Mouse (Mus musculus): ENCODE results near the gene Pla2g2e.
"Not testable (repeated sequence)": the region's sequence is repeated elsewhere in the genome, so short reads cannot be mapped to it uniquely, and the experiment has no call there.

The Pla2g2e gene

GRCm38 (mm10) chr4:138884261-138884660 is 6.5 kb downstream of the Pla2g2e start:
- DNase-seq: peak; percentile 60 to 70

DNA sequence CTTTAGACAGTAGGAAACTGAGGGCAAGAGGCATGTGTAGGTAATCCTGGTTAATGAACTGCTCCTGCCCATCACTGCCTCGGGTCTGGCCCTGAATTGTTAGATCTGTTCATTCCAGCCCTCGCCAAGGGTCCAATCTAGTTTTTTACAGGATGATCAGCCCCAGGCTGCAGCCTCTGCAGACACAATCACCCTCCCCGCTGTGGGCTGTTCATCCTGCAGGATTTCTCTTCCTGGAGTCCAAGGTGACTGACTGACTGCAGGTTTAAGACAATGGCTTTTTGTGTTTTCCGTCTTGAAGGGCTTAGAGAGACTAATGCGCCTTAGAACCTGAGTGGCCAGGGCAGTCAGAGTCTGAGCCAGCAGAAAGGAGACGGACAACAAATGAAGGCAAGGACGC is 11.4 kb downstream of the Pla2g2e start:
- no peak for DNase-seq

DNA sequence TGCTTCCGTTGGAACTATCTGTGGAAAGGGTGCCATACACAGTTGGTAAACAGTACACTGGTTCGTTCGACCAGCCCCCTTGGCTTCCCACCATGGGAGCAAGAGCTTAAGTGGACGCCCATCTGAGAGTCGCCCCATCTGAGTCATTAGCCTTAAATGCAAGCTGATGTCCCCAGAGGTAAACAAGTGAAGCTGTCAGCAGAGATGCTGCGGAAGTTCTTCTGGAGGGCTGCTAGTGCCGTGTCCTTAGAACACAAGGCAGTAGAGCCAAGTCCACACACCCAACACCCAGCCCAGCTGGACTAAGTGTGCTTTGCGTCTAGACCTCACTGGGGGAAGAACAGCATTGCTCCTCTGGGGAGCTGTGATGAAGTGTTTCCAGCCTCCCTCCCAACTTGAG is 11.9 kb downstream of the Pla2g2e start:
- no peak for DNase-seq

- no peak for DNase-seq
These were observed 14.9 kb downstream of the Pla2g2e start for GRCm38 (mm10) chr4:138892655-138893054.

GRCm38 (mm10) chr4:138893789-138894188 is 16.0 kb downstream of the Pla2g2e start:
- not testable (repeated sequence) for DNase-seq

- no peak for DNase-seq
These were observed 21.6 kb downstream of the Pla2g2e start for GRCm38 (mm10) chr4:138899361-138899760.

DNA sequence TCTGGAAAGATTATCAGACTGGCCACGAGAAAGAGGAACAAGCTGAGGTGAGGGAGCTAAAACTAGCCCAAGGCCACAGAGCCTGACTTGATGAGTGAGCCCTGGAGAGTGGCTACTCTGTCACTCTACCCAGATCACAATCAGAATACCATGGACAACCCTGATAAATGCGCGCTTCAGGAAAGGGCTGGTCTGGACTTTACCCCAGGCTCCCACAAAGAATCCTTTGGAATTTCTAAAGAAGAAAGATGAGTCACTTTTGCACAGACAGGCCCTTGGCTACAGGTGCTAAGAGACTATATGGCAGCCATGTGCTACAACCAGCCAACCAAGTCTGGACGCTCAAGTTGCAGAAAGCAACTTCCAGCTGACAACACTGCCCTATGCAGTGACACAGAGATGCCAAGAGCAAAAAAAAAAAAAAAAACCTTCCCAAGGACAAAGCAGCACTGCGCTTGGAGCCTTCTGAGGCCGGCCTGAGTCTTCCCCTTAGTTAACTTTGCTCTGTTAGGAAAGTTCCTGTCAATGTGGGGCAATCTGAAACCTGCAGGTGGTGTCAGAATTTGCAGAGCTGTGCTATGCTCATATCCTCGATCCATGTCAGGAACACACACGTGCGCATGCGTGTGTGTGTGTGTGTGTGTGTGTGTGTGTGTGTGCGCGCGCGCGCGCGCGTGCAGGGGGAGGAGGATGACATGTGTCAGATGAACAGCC is 28.0 kb downstream of the Pla2g2e start:
- no peak for DNase-seq

DNA sequence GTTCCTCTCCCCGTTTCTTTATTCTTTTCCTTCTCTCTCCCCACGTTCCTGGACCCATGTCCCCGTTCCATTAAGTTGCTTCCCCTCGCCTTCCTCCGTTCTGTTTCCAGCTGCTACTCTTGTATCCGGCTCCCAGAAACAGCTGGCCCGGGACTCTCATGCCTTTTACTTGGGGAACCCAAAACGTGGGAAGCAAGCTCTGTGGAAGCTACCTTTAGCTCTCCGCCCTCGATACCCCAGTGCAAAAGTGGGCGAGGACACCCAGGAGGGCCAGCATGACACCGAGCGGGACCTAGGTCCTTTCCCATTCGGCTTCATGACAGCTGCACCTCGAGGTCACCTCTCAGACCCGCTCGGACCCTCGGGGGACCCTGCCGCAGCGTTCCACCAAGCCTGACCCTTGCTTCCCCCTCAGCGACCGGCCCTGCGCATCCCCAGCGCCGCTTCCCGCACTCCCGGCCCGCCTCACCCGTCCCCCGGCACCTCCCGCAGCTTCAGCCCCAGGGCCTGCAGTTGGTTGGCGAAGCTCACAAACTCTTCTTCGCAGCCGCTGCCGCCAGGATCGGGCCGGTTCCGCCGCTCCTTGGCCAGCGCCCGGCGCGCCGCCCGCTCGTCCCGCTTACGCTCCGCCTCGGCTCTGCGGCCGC is 35.5 kb downstream of the Pla2g2e start:
- DNase-seq: no peak

DNA sequence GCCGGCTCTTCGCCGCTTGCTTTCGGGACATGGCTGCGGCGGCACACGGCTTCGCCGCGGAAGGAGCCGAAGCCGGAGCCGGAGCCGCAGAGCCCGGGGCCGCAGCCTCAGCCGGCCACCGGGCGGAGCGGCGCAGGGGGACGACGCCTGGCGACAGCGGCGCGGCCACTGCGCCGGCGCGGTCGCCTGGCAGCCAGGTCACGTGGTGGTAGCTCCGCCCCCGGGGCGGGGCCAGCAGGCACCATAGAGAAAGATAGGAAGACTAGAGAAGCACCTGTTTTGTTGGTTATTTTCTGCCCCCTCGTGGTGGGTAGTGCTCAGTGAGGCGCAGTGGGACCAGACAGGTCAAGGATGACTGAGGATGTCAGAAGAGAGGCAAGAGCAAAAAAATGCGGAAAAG is 36.1 kb downstream of the Pla2g2e start, which contains the start of gene Otud3:
TSS of gene Otud3 (minus strand) at position 149 of the 400 bp plus-strand sequence.
- DNase-seq: peak; percentile 96 to 97

- no peak for DNase-seq
These were observed 39.5 kb downstream of the Pla2g2e start for GRCm38 (mm10) chr4:138917282-138917681.

GRCm38 (mm10) chr4:138921254-138922130 is 43.8 kb downstream of the Pla2g2e start:
- DNase-seq: no peak

DNA sequence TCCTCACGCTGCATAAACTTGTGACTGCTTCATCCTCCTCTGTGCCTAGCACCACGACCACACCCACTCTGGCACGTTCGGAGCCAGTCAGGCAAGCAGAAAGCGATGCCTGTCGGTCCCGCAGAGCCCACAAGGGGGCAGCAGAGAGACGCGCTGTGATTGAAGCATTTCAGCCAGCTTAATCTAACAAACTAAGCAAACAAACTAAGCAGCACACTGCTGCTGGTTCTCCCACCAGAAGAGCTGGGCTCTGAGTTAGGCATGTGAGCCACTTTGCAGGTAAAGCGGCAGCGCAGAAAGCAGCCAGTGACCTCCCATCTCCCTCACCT is 44.4 kb downstream of the Pla2g2e start:
- peak; percentile 88 to 94 for DNase-seq

GRCm38 (mm10) chr4:138925561-138925960 is 47.8 kb downstream of the Pla2g2e start:
- DNase-seq: no peak
